Comparison of ENCODE assay signal across 9 mouse cellular contexts in genomic region chr11:75540710-75541581, GRCm38 (mm10). TPM values are rescaled to one million over a fixed set of nuclear protein-coding genes. Genes with fewer than 3 reads are reported as not detected.
DNase-seq lines count a peak whose midpoint lies in the region; ATAC-seq and TF ChIP-seq lines count a peak whose summit lies in the region.
"Had no signal": no experiment of that assay in that cellular context is flagged by ENCODE, and none has a peak within 500 bp of the region (broad histone marks: within the 10 kb centered on the region; RNA-seq: fewer than 3 reads in every experiment).

No protein-coding gene starts in this region.

- in situ Hi-C loops in CH12.LX (cut with MboI; ENCODE audit: low pct_ligation_motif_present, low pct_unique_long_range_greater_than_20kb, low sequenced_read_pairs), result no loop called here

- H3K4me3 ChIP-seq in hindbrain, embryonic 14.5 days (replicated peaks; ENCODE audit: low read length), result no peak overlapping the region
- H3K4me3 ChIP-seq in hindbrain, embryonic 12.5 days, result no peak overlapping the region
- H3K4me3 ChIP-seq in CH12.LX (replicated peaks in 1 of 3; ENCODE audit: low read depth in 2 of 3, low read length in 2 of 3, poor library complexity in 1 of 3), result no peak overlapping the region
- no peak overlapping the region for H3K4me3 ChIP-seq in liver, embryonic 12.5 days
- H3K4me3 ChIP-seq: limb, embryonic 15.5 days had no signal

- H3K36me3 ChIP-seq in hindbrain, embryonic 14.5 days (replicated peaks; ENCODE audit: control insufficient read depth, insufficient read depth), result peaks cover 26% of the 10 kb centered on the region
- H3K36me3 ChIP-seq in hindbrain, embryonic 12.5 days, result peaks cover 15% of the 10 kb centered on the region; the same call in 1 of the 2 replicates
- peaks cover 0 to 52% of the 10 kb centered on the region in 2 experiments for H3K36me3 ChIP-seq in CH12.LX (replicated peaks in 1 of 2; ENCODE audit: control insufficient read depth in 1 of 2, insufficient read depth in 1 of 2, low read length in 1 of 2)
- no peaks in the 10 kb centered on the region for H3K36me3 ChIP-seq in liver, embryonic 12.5 days
- H3K36me3 ChIP-seq: limb, embryonic 15.5 days had no signal

- 0 out of 2 replicates have a peak overlapping the region, but pooled peaks have one; percentile 28 for H3K27ac ChIP-seq in hindbrain, embryonic 14.5 days
- H3K27ac ChIP-seq in hindbrain, embryonic 12.5 days, result no peak overlapping the region
- H3K27ac ChIP-seq in CH12.LX (ENCODE audit: insufficient read depth, low read depth), result no peak overlapping the region
- H3K27ac ChIP-seq in liver, embryonic 12.5 days, result peak overlapping the region; percentile 64
- H3K27ac ChIP-seq: limb, embryonic 15.5 days had no signal

- no peak for ATAC-seq in hindbrain, embryonic 14.5 days (ENCODE audit: low FRiP score)
- no peak for ATAC-seq in hindbrain, embryonic 12.5 days (ENCODE audit: low FRiP score)
- peak; percentile 84 for ATAC-seq in common myeloid progenitor, adult 5-6 weeks (replicated peaks; ENCODE audit: low read depth, poor library complexity, severe bottlenecking)
- ATAC-seq in liver, embryonic 12.5 days, result 0 out of 2 replicates have a peak, but pooled peaks have one; percentile 20

- no peak for TF ChIP-seq EP300 in CH12.LX (IDR thresholded peaks at IDR 0.05; ENCODE audit: low read length)

- H3K79me2 ChIP-seq in CH12.LX (replicated peaks; ENCODE audit: control insufficient read depth, extremely low read depth, insufficient read depth, poor library complexity, severe bottlenecking), result no peaks in the 10 kb centered on the region

- TF ChIP-seq POLR2A in CH12.LX (IDR thresholded peaks at IDR 0.05; ENCODE audit: low read depth, low read length), result no peak

- dilution Hi-C loops in CH12.LX (cut with MboI; ENCODE audit: extremely low pct_ligation_motif_present, extremely low pct_unique_long_range_greater_than_20kb, low sequenced_read_pairs), result no loop called here

- H3K27me3 ChIP-seq in hindbrain, embryonic 14.5 days (ENCODE audit: control insufficient read depth, insufficient read depth, low read length), result no peaks in the 10 kb centered on the region
- H3K27me3 ChIP-seq in hindbrain, embryonic 12.5 days, result no peaks in the 10 kb centered on the region
- H3K27me3 ChIP-seq in CH12.LX (replicated peaks), result no peaks in the 10 kb centered on the region
- no peaks in the 10 kb centered on the region for H3K27me3 ChIP-seq in liver, embryonic 12.5 days (replicated peaks)
- H3K27me3 ChIP-seq: limb, embryonic 15.5 days had no signal

- H3K9ac ChIP-seq in hindbrain, embryonic 14.5 days, result peak overlapping the region; percentile 14; the same call in 1 of the 2 replicates
- no peak overlapping the region for H3K9ac ChIP-seq in hindbrain, embryonic 12.5 days
- H3K9ac ChIP-seq in CH12.LX (ENCODE audit: insufficient read depth, low read depth), result no peak overlapping the region
- peak overlapping the region; percentile 43 for H3K9ac ChIP-seq in liver, embryonic 12.5 days
- H3K9ac ChIP-seq: limb, embryonic 15.5 days had no signal

- DNase-seq in hindbrain, embryonic 14.5 days (ENCODE audit: low spot score), result no peak
- DNase-seq in CH12.LX (ENCODE audit: extremely low read depth), result peak; percentile 34
- DNase-seq in urinary bladder, adult 18-20 months (ENCODE audit: low spot score in 2 of 2), result no peak
- no peak for DNase-seq in gastrocnemius, adult 18-20 months (ENCODE audit: low spot score)
- DNase-seq in frontal cortex, adult 2 months (ENCODE audit: extremely low spot score in 1 of 2, low spot score in 1 of 2), result no peak

- H3K4me2 ChIP-seq in hindbrain, embryonic 14.5 days (replicated peaks), result no peak overlapping the region
- no peak overlapping the region for H3K4me2 ChIP-seq in hindbrain, embryonic 12.5 days (replicated peaks)
- H3K4me2 ChIP-seq in CH12.LX (ENCODE audit: insufficient read depth, low read depth, poor library complexity, severe bottlenecking), result no peak overlapping the region
- H3K4me2 ChIP-seq in liver, embryonic 12.5 days, result peak overlapping the region; percentile 31; the same call in 1 of the 2 replicates
- H3K4me2 ChIP-seq: limb, embryonic 15.5 days had no signal

- no peak for TF ChIP-seq CTCF in CH12.LX (conservative IDR thresholded peaks at IDR 0.05 in 1 of 2, IDR thresholded peaks at IDR 0.05 in 1 of 2; ENCODE audit: low read depth in 2 of 2, low read length in 2 of 2)

- H3K4me1 ChIP-seq in hindbrain, embryonic 14.5 days (replicated peaks; ENCODE audit: control insufficient read depth, insufficient read depth, low read length), result peaks cover 16% of the 10 kb centered on the region; the same call in 1 of the 2 replicates
- H3K4me1 ChIP-seq in hindbrain, embryonic 12.5 days, result peaks cover 17% of the 10 kb centered on the region
- H3K4me1 ChIP-seq in CH12.LX (ENCODE audit: control insufficient read depth in 1 of 2, insufficient read depth in 2 of 2), result peaks cover 10 to 59% of the 10 kb centered on the region in 2 experiments
- peaks cover 51% of the 10 kb centered on the region for H3K4me1 ChIP-seq in liver, embryonic 12.5 days

- no peak for TF ChIP-seq RAD21 in CH12.LX (IDR thresholded peaks at IDR 0.05; ENCODE audit: low read depth, low read length)

- H3K9me3 ChIP-seq in hindbrain, embryonic 14.5 days (ENCODE audit: control insufficient read depth, low read length), result no peaks in the 10 kb centered on the region
- no peaks in the 10 kb centered on the region for H3K9me3 ChIP-seq in hindbrain, embryonic 12.5 days (replicated peaks)
- no peaks in the 10 kb centered on the region for H3K9me3 ChIP-seq in CH12.LX (replicated peaks; ENCODE audit: low read length)
- H3K9me3 ChIP-seq in liver, embryonic 12.5 days (replicated peaks), result no peaks in the 10 kb centered on the region
- H3K9me3 ChIP-seq: limb, embryonic 15.5 days had no signal

- 69% methylated on average over 19 of the region's 19 CpGs for WGBS in hindbrain, embryonic 14.5 days
- 80% methylated on average over 19 of the region's 19 CpGs for WGBS in hindbrain, embryonic 12.5 days
- 47% methylated on average over 19 of the region's 19 CpGs for WGBS in liver, embryonic 12.5 days (ENCODE audit: insufficient replicate concordance)

TF ChIP-seq in CH12.LX, 34 proteins besides CTCF, POLR2A, EP300 and RAD21 (continues in another document):
- TF ChIP-seq CHD2 (IDR thresholded peaks at IDR 0.05; ENCODE audit: low read length), result no peak

RNA-seq across cellular contexts. Expression of gene Slc43a2, which starts 9.5 kb away (rescaled TPM):
- polyA plus RNA-seq in hindbrain, embryonic 14.5 days (2014; fragmentation: Nextera tagmentation; extraction: Ambion mirVana), result 13.8 and 15.2 TPM in 2 replicates
- polyA plus RNA-seq in hindbrain, embryonic 12.5 days (2016; fragmentation: Nextera tagmentation; extraction: Ambion mirVana), result 15.9 and 16.5 TPM in 2 replicates
- total RNA-seq in CH12.LX (2012; rRNA removed), result 6.5 and 8.9 TPM in 2 replicates
- 3.5 and 5.0 TPM in 2 replicates for total RNA-seq in CH12.LX (2014; rRNA removed)
- polyA plus RNA-seq in CH12.LX (2012; ENCODE audit: insufficient read length, low read depth), result 6.8 and 8.8 TPM in 2 replicates
- 6.1 and 14.4 TPM in 2 replicates for total RNA-seq in common myeloid progenitor, adult 5-6 weeks (2017)
- 5.9 and 6.3 TPM in 2 replicates for polyA plus RNA-seq in liver, embryonic 12.5 days (2016; fragmentation: Nextera tagmentation; extraction: Ambion mirVana)
- total RNA-seq in gastrocnemius, adult 18-20 months (2021), result 10 to 100 TPM; 24.0 to 32.2 TPM
- 26.7 and 26.9 TPM in 2 replicates for polyA plus RNA-seq in frontal cortex, adult 2 months (2012; rRNA removed)

RNA-seq across cellular contexts. Expression of gene Scarf1, which starts 27.6 kb away (rescaled TPM):
- 3.5 and 4.2 TPM in 2 replicates for polyA plus RNA-seq in hindbrain, embryonic 14.5 days (2014; fragmentation: Nextera tagmentation; extraction: Ambion mirVana)
- polyA plus RNA-seq in hindbrain, embryonic 12.5 days (2016; fragmentation: Nextera tagmentation; extraction: Ambion mirVana), result 5.7 and 5.8 TPM in 2 replicates
- total RNA-seq in CH12.LX (2012; rRNA removed), result 0.59 and 0.76 TPM in 2 replicates
- 0.24 and 0.28 TPM in 2 replicates for total RNA-seq in CH12.LX (2014; rRNA removed)
- 0.76 and 0.90 TPM in 2 replicates for polyA plus RNA-seq in CH12.LX (2012; ENCODE audit: insufficient read length, low read depth)
- total RNA-seq in common myeloid progenitor, adult 5-6 weeks (2017), result 1.8 and 2.6 TPM in 2 replicates
- 5.2 TPM in 2 replicates for polyA plus RNA-seq in liver, embryonic 12.5 days (2016; fragmentation: Nextera tagmentation; extraction: Ambion mirVana)
- total RNA-seq in gastrocnemius, adult 18-20 months (2021), result 1 to 10 TPM; 2.4 to 3.3 TPM
- 3.3 and 4.1 TPM in 2 replicates for polyA plus RNA-seq in frontal cortex, adult 2 months (2012; rRNA removed)

RNA-seq across cellular contexts. Expression of gene Rilp, which starts 31.1 kb away (rescaled TPM):
- polyA plus RNA-seq in hindbrain, embryonic 14.5 days (2014; fragmentation: Nextera tagmentation; extraction: Ambion mirVana), result 2.8 and 3.1 TPM in 2 replicates
- polyA plus RNA-seq in hindbrain, embryonic 12.5 days (2016; fragmentation: Nextera tagmentation; extraction: Ambion mirVana), result 0.68 and 0.75 TPM in 2 replicates
- total RNA-seq in CH12.LX (2012; rRNA removed) (0.63 and 0.72 TPM in 2 replicates), CH12.LX (2014; rRNA removed) (0.17 and 0.31 TPM in 2 replicates)
- 0.76 and 1.1 TPM in 2 replicates for polyA plus RNA-seq in CH12.LX (2012; ENCODE audit: insufficient read length, low read depth)
- 0.41 TPM in 1 of 2 replicates, not detected in the other for total RNA-seq in common myeloid progenitor, adult 5-6 weeks (2017)
- polyA plus RNA-seq in liver, embryonic 12.5 days (2016; fragmentation: Nextera tagmentation; extraction: Ambion mirVana), result 0.89 and 1.2 TPM in 2 replicates
- 10 to 100 TPM; 31.5 to 32.4 TPM for total RNA-seq in gastrocnemius, adult 18-20 months (2021)
- 2.0 and 2.9 TPM in 2 replicates for polyA plus RNA-seq in frontal cortex, adult 2 months (2012; rRNA removed)

RNA-seq across cellular contexts. Expression of gene Pitpna, which starts 47.0 kb away (rescaled TPM):
- polyA plus RNA-seq in hindbrain, embryonic 14.5 days (2014; fragmentation: Nextera tagmentation; extraction: Ambion mirVana), result 136 and 159 TPM in 2 replicates
- polyA plus RNA-seq in hindbrain, embryonic 12.5 days (2016; fragmentation: Nextera tagmentation; extraction: Ambion mirVana), result 116 and 125 TPM in 2 replicates
- 61.8 and 75.8 TPM in 2 replicates for total RNA-seq in CH12.LX (2012; rRNA removed)
- 80.7 and 84.6 TPM in 2 replicates for total RNA-seq in CH12.LX (2014; rRNA removed)
- polyA plus RNA-seq in CH12.LX (2012; ENCODE audit: insufficient read length, low read depth), result 243 and 290 TPM in 2 replicates
- total RNA-seq in common myeloid progenitor, adult 5-6 weeks (2017), result 74.6 and 76.9 TPM in 2 replicates
- 65.7 and 69.3 TPM in 2 replicates for polyA plus RNA-seq in liver, embryonic 12.5 days (2016; fragmentation: Nextera tagmentation; extraction: Ambion mirVana)
- 100 to 1,000 TPM; 168 to 172 TPM for total RNA-seq in gastrocnemius, adult 18-20 months (2021)
- polyA plus RNA-seq in frontal cortex, adult 2 months (2012; rRNA removed), result 221 and 251 TPM in 2 replicates

RNA-seq across cellular contexts. Expression of gene Prpf8, which starts 54.3 kb away (rescaled TPM):
- 74.5 and 83.2 TPM in 2 replicates for polyA plus RNA-seq in hindbrain, embryonic 14.5 days (2014; fragmentation: Nextera tagmentation; extraction: Ambion mirVana)
- polyA plus RNA-seq in hindbrain, embryonic 12.5 days (2016; fragmentation: Nextera tagmentation; extraction: Ambion mirVana), result 68.9 and 74.2 TPM in 2 replicates
- total RNA-seq in CH12.LX (2012; rRNA removed) (246 and 255 TPM in 2 replicates), CH12.LX (2014; rRNA removed) (168 and 187 TPM in 2 replicates)
- 298 and 345 TPM in 2 replicates for polyA plus RNA-seq in CH12.LX (2012; ENCODE audit: insufficient read length, low read depth)
- 130 and 156 TPM in 2 replicates for total RNA-seq in common myeloid progenitor, adult 5-6 weeks (2017)
- 46.6 and 47.9 TPM in 2 replicates for polyA plus RNA-seq in liver, embryonic 12.5 days (2016; fragmentation: Nextera tagmentation; extraction: Ambion mirVana)
- 10 to 100 TPM; 70.1 to 70.9 TPM for total RNA-seq in gastrocnemius, adult 18-20 months (2021)
- 86.2 and 95.8 TPM in 2 replicates for polyA plus RNA-seq in frontal cortex, adult 2 months (2012; rRNA removed)

Comparison
In these comparisons a context has a peak if more than half of its experiments do, and no peak if none do; other contexts are left out.
1. H3K27ac ChIP-seq: peak in hindbrain, embryonic 14.5 days (single experiment) and liver, embryonic 12.5 days (single experiment); none in hindbrain, embryonic 12.5 days (single experiment) and CH12.LX (single experiment).
2. H3K9ac ChIP-seq: peak in hindbrain, embryonic 14.5 days (single experiment) and liver, embryonic 12.5 days (single experiment); none in hindbrain, embryonic 12.5 days (single experiment) and CH12.LX (single experiment).
3. ATAC-seq: peak in common myeloid progenitor, adult 5-6 weeks (single experiment) and liver, embryonic 12.5 days (single experiment); none in hindbrain, embryonic 14.5 days (single experiment) and hindbrain, embryonic 12.5 days (single experiment).